Mouse (Mus musculus) testis, adult 2 months (tissue): Measurements from ENCODE around the gene Arhgef5.

Experiments used
- CTCF ChIP-seq: fragments of 200-500 bp; IDR thresholded peaks from 2 replicates; pipeline ENCODE4 v1.5.1; 2012; ENCODE audit warnings: low read depth, mild to moderate bottlenecking, inconsistent platforms, low read length, moderate library complexity; ENCODE audit not compliant: control insufficient read depth, insufficient read depth, insufficient replicate concordance
- POLR2A ChIP-seq: fragments of 200-500 bp; IDR thresholded peaks from 2 replicates; pipeline ENCODE4 v1.6.1; 2012; ENCODE audit warnings: low read depth, mild to moderate bottlenecking, inconsistent platforms, low read length, moderate library complexity; ENCODE audit not compliant: control insufficient read depth

DNA sequence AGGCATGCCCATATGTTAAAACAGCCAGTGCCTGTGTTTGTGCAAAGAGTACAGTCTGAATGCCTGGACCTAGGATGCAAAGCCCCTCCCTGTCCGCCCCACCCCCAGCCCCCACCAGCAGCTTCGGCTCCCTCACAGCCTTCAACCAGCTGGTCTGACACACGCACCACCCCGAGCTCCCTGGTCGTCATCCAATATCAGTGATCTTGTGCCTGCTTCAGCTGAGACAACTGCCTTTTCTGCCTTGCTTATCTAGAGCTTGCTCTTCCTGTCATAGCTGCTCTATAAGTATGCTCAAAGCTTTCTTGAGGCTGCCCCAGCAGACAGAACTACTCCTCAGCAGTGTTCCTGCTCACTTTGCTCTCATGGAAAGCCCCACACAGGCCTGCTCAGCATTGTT lies 30.5 kb downstream of the Arhgef5 start:
- TF ChIP-seq CTCF (no peak), POLR2A (no peak)
